Mouse (Mus musculus): ENCODE measurements around the gene Pin1. TPM values are rescaled to one million over a fixed set of nuclear protein-coding genes. Genes with fewer than 3 reads are reported as not detected.
"Not testable (repeated sequence)": the region's sequence is repeated elsewhere in the genome, so short reads cannot be mapped to it uniquely, and the experiment has no call there.

The Pin1 gene
- total and polyA plus RNA-seq, 3 experiments: 17.8 to 20.8 (median 18.6) TPM

DNA sequence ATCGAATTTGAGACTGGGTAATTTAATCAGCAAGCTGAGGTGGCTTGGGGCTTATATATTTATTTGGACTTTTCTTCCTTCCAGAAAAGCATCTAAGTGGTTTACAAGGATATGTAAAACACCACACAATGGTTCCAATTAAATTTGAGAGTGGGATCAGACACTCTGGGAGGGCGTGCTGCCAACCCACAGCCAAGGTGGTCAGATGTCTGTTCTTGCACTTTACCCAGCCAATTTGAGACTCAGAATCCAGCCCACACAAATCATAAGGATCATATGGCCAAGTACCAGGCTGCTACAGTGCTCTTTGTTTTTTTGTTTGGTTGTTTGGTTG lies 30.5 kb downstream of the Pin1 start:
- Histone ChIP-seq H3K4me3 (no peak overlapping the region), H3K9ac (ENCODE audit: low read depth, low read length) (no peak overlapping the region), H3K27ac (no peak overlapping the region), H3K27me3 (ENCODE audit: control insufficient read depth, insufficient read depth, low read length) (no peaks in the 10 kb centered on the region), H3K79me2 (replicated peaks; ENCODE audit: control insufficient read depth, insufficient read depth, low read length) (no peaks in the 10 kb centered on the region), H3K4me1 (ENCODE audit: control insufficient read depth, insufficient read depth, low read length) (no peaks in the 10 kb centered on the region), H3K36me3 (ENCODE audit: control insufficient read depth, insufficient read depth, low read length) (no peaks in the 10 kb centered on the region)
- intact Hi-C loops (cut with DNase I): no loop called here
- no peak for TF ChIP-seq POLR2A (IDR thresholded peaks at IDR 0.05; ENCODE audit: insufficient read depth, low read depth, low read length)
- no peak for TF ChIP-seq EP300 (IDR thresholded peaks at IDR 0.05; ENCODE audit: insufficient read depth, low read depth, low read length)
- no peak for TF ChIP-seq CTCF (IDR thresholded peaks at IDR 0.05)
- WGBS: 64% methylated on average over 2 of the region's 2 CpGs
- DNase-seq: no peak

DNA sequence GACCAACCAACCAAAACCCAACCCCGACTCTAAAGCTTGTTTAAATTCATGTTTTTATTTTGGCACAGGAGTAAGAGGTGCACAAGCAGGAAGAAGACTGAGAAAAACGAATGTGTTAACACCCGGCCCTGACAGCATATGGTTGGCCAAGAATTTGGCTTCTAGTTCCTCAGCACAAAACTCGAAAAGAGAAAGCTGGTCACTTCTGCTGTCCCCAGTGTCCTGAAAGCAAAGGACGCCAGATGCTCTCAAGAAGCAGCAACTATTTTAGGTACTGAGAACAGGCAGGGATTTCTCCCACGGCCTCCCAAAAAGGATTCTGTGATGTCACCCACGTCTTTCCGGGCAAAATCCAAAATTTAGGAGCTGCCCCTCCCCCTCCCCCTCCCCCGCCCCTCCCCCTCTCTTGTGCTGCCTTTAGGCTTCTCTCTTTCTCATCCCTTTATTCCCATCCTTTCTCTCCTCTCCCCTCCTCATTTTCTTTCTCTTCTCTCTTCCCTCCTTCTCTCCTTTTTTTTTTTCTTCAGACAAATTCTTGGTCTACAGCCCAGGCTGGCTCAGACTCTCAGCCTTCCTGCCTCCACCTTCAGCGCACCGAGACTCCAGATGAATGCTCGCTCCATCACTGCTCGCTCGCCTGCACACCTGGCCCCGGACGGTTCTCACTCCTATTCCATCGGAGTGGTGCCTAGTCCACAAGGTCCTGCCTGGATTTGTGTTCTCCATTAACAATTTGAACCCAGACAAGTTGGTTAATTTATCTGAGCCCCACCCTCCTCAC lies 33.4 kb downstream of the Pin1 start:
- no peak overlapping the region for H3K4me3 ChIP-seq
- peaks cover 2% of the 10 kb centered on the region; the same call in 1 of the 2 replicates for H3K4me1 ChIP-seq (ENCODE audit: control insufficient read depth, insufficient read depth, low read length)
- no peak for DNase-seq
- no peak for TF ChIP-seq POLR2A (IDR thresholded peaks at IDR 0.05; ENCODE audit: insufficient read depth, low read depth, low read length)
- no peak for TF ChIP-seq EP300 (IDR thresholded peaks at IDR 0.05; ENCODE audit: insufficient read depth, low read depth, low read length)
- no peak for TF ChIP-seq CTCF (IDR thresholded peaks at IDR 0.05)
- no peaks in the 10 kb centered on the region for H3K79me2 ChIP-seq (replicated peaks; ENCODE audit: control insufficient read depth, insufficient read depth, low read length)
- no peaks in the 10 kb centered on the region for H3K27me3 ChIP-seq (ENCODE audit: control insufficient read depth, insufficient read depth, low read length)
- WGBS: 44% methylated on average over 16 of the region's 17 CpGs
- intact Hi-C loops (cut with DNase I): no loop called here
- H3K9ac ChIP-seq (ENCODE audit: low read depth, low read length): no peak overlapping the region
- no peak overlapping the region for H3K27ac ChIP-seq
- H3K36me3 ChIP-seq (ENCODE audit: control insufficient read depth, insufficient read depth, low read length): no peaks in the 10 kb centered on the region

GRCm38 (mm10) chr9:20689403-20689802 lies 37.5 kb downstream of the Pin1 start:
- H3K36me3 ChIP-seq (ENCODE audit: control insufficient read depth, insufficient read depth, low read length): no peaks in the 10 kb centered on the region
- no peak overlapping the region for H3K9ac ChIP-seq (ENCODE audit: low read depth, low read length)
- no peak for TF ChIP-seq POLR2A (IDR thresholded peaks at IDR 0.05; ENCODE audit: insufficient read depth, low read depth, low read length)
- no peak for TF ChIP-seq EP300 (IDR thresholded peaks at IDR 0.05; ENCODE audit: insufficient read depth, low read depth, low read length)
- TF ChIP-seq CTCF (IDR thresholded peaks at IDR 0.05): no peak
- H3K27me3 ChIP-seq (ENCODE audit: control insufficient read depth, insufficient read depth, low read length): peaks cover under 1% of the 10 kb centered on the region; the same call in 1 of the 2 replicates
- H3K27ac ChIP-seq: no peak overlapping the region
- intact Hi-C loops (cut with DNase I): no loop called here
- DNase-seq: no peak
- peaks cover 2% of the 10 kb centered on the region; the same call in 1 of the 2 replicates for H3K4me1 ChIP-seq (ENCODE audit: control insufficient read depth, insufficient read depth, low read length)
- no peak overlapping the region for H3K4me3 ChIP-seq
- WGBS: 50% methylated on average over 1 of the region's 1 CpGs
- no peaks in the 10 kb centered on the region for H3K79me2 ChIP-seq (replicated peaks; ENCODE audit: control insufficient read depth, insufficient read depth, low read length)

DNA sequence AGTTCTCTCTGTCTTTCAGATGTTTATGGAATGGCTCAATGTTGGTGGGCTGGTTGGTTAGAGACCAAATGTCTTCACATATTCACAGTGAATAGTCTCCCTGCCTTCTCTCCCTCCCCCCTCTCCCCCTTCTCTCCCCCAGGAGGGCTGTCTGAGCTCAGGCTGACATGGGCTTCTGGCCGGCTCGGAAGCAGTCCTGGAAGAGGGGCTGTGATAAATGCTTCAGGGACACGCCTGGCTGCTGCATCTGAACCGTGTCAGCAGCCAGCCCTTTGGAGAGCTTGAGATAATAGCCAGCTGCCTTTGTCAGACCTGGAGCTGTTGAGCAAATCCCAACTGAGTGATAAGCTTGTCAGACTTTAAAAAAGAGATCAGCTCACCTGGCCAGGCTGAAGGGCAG lies 38.0 kb downstream of the Pin1 start:
- Histone ChIP-seq H3K79me2 (replicated peaks; ENCODE audit: control insufficient read depth, insufficient read depth, low read length) (no peaks in the 10 kb centered on the region), H3K27ac (no peak overlapping the region), H3K36me3 (ENCODE audit: control insufficient read depth, insufficient read depth, low read length) (no peaks in the 10 kb centered on the region), H3K4me1 (ENCODE audit: control insufficient read depth, insufficient read depth, low read length) (peaks cover 2% of the 10 kb centered on the region; the same call in 1 of the 2 replicates), H3K9ac (ENCODE audit: low read depth, low read length) (no peak overlapping the region), H3K4me3 (no peak overlapping the region), H3K27me3 (ENCODE audit: control insufficient read depth, insufficient read depth, low read length) (peaks cover 4% of the 10 kb centered on the region; the same call in 1 of the 2 replicates)
- WGBS: 3% methylated on average over 4 of the region's 4 CpGs
- intact Hi-C loops (cut with DNase I): no loop called here
- no peak for DNase-seq
- TF ChIP-seq POLR2A (IDR thresholded peaks at IDR 0.05; ENCODE audit: insufficient read depth, low read depth, low read length) (no peak), EP300 (IDR thresholded peaks at IDR 0.05; ENCODE audit: insufficient read depth, low read depth, low read length) (no peak), CTCF (IDR thresholded peaks at IDR 0.05) (no peak)

DNA sequence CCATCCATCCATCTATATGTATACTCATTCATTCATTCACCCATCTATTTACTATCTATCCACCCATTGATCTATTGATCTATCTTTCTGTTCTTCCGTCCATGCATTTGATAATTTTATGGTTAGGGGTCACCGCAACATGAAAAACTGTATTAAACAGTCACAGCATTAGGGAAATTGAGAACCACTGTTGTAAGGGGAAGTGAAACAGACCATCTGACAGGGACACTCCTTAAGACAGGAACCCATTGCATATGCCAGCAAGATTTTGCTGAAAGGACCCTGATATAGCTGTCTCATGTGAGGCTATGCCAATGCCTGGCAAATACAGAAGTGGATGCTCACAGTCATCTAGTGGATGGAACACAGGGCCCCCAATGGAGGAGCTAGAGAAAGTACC lies 38.6 kb downstream of the Pin1 start:
- H3K27me3 ChIP-seq (ENCODE audit: control insufficient read depth, insufficient read depth, low read length); H3K4me1 ChIP-seq (ENCODE audit: control insufficient read depth, insufficient read depth, low read length); H3K36me3 ChIP-seq (ENCODE audit: control insufficient read depth, insufficient read depth, low read length); H3K4me3 ChIP-seq; H3K9ac ChIP-seq (ENCODE audit: low read depth, low read length); DNase-seq; H3K27ac ChIP-seq; intact Hi-C loops (cut with DNase I); H3K79me2 ChIP-seq (replicated peaks; ENCODE audit: control insufficient read depth, insufficient read depth, low read length): not testable (repeated sequence)
- 93% methylated on average over 2 of the region's 2 CpGs for WGBS

DNA sequence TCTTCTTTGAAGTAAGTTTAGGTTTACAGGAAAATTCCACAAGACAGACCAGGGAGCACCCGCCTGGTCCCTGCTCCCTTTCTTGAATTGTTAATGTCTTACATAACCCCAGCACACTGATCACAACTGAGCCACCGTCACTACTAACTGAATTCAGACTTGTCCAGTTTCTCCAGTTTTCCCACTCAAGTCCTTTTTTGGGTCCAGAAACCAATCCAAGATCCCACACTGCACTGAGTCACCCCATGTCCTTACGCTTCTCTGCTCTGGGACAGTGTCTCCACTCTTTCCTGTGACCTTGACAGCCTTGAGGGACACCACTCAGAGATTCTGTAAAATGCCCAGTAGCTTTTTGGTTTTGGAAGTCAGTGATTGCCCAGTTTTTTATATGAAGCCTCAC lies 41.0 kb downstream of the Pin1 start:
- peaks cover 9% of the 10 kb centered on the region; the same call in 1 of the 2 replicates for H3K27me3 ChIP-seq (ENCODE audit: control insufficient read depth, insufficient read depth, low read length)
- no peak for DNase-seq
- H3K9ac ChIP-seq (ENCODE audit: low read depth, low read length): no peak overlapping the region
- H3K79me2 ChIP-seq (replicated peaks; ENCODE audit: control insufficient read depth, insufficient read depth, low read length): no peaks in the 10 kb centered on the region
- no peak overlapping the region for H3K4me3 ChIP-seq
- no peak overlapping the region for H3K27ac ChIP-seq
- intact Hi-C loops (cut with DNase I): no loop called here
- no peak for TF ChIP-seq CTCF (IDR thresholded peaks at IDR 0.05)
- peaks cover 3% of the 10 kb centered on the region; the same call in 1 of the 2 replicates for H3K4me1 ChIP-seq (ENCODE audit: control insufficient read depth, insufficient read depth, low read length)
- no peaks in the 10 kb centered on the region for H3K36me3 ChIP-seq (ENCODE audit: control insufficient read depth, insufficient read depth, low read length)
- WGBS: 85% methylated on average over 3 of the region's 3 CpGs
